Mouse (Mus musculus): ENCODE data around the gene Hspa4l. TPM values are rescaled to one million over a fixed set of nuclear protein-coding genes. Genes with fewer than 3 reads are reported as not detected.

The Hspa4l gene
- polyA plus RNA-seq (2012; rRNA removed), result 6.5 and 8.1 TPM in 2 replicates

GRCm38 (mm10) chr3:40744024-40744835 lies at the start of gene Hspa4l:
Gene Hspa4l (plus strand): TSS chr3:40744495.
- DNase-seq, result no peak

GRCm38 (mm10) chr3:40695162-40695561 lies 49.1 kb upstream of the Hspa4l start:
- no peak for DNase-seq
- WGBS, result 100% methylated on average over 2 of the region's 2 CpGs

More at GRCm38 (mm10) chr3:40744024-40744835, at the start of gene Hspa4l:
- 38% methylated on average over 16 of the region's 16 CpGs for WGBS
- peak within 1 kb of the TSS; percentile 99 for H3K4me3 ChIP-seq (ENCODE audit: insufficient read depth, low read depth, low read length)
- no peak for TF ChIP-seq CTCF (conservative IDR thresholded peaks at IDR 0.05; ENCODE audit: insufficient read depth, insufficient read length, low read depth, low read length)
- TF ChIP-seq POLR2A (IDR thresholded peaks at IDR 0.05; ENCODE audit: low read depth, low read length), result no peak
- H3K27ac ChIP-seq (ENCODE audit: insufficient read depth, low read depth, low read length), result peak within 1 kb of the TSS; percentile 72
- H3K4me1 ChIP-seq (ENCODE audit: control insufficient read depth, insufficient read depth, low read length), result peaks cover 3% of the 10 kb centered on the region; the same call in 1 of the 2 replicates
- H3K36me3 ChIP-seq (ENCODE audit: control insufficient read depth, insufficient read depth, low read length), result no peaks in the 10 kb centered on the region
- H3K27me3 ChIP-seq (replicated peaks; ENCODE audit: control insufficient read depth, insufficient read depth, low read length), result no peaks in the 10 kb centered on the region

GRCm38 (mm10) chr3:40698834-40699233 lies 45.5 kb upstream of the Hspa4l start:
- Histone ChIP-seq H3K27me3 (replicated peaks; ENCODE audit: control insufficient read depth, insufficient read depth, low read length) (no peaks in the 10 kb centered on the region), H3K4me3 (ENCODE audit: insufficient read depth, low read depth, low read length) (no peak overlapping the region), H3K27ac (ENCODE audit: insufficient read depth, low read depth, low read length) (no peak overlapping the region), H3K36me3 (ENCODE audit: control insufficient read depth, insufficient read depth, low read length) (no peaks in the 10 kb centered on the region; the same call in 1 of the 2 replicates), H3K4me1 (ENCODE audit: control insufficient read depth, insufficient read depth, low read length) (no peaks in the 10 kb centered on the region)
- no peak for DNase-seq
- TF ChIP-seq POLR2A (IDR thresholded peaks at IDR 0.05; ENCODE audit: low read depth, low read length), result no peak
- TF ChIP-seq CTCF (conservative IDR thresholded peaks at IDR 0.05; ENCODE audit: insufficient read depth, insufficient read length, low read depth, low read length), result no peak
- 76% methylated on average over 3 of the region's 3 CpGs for WGBS

More at GRCm38 (mm10) chr3:40695162-40695561, 49.1 kb upstream of the Hspa4l start:
- Histone ChIP-seq H3K27me3 (replicated peaks; ENCODE audit: control insufficient read depth, insufficient read depth, low read length) (no peaks in the 10 kb centered on the region), H3K36me3 (ENCODE audit: control insufficient read depth, insufficient read depth, low read length) (no peaks in the 10 kb centered on the region; the same call in 1 of the 2 replicates), H3K27ac (ENCODE audit: insufficient read depth, low read depth, low read length) (no peak overlapping the region), H3K4me3 (ENCODE audit: insufficient read depth, low read depth, low read length) (no peak overlapping the region), H3K4me1 (ENCODE audit: control insufficient read depth, insufficient read depth, low read length) (no peaks in the 10 kb centered on the region)
- TF ChIP-seq POLR2A (IDR thresholded peaks at IDR 0.05; ENCODE audit: low read depth, low read length) (no peak), CTCF (conservative IDR thresholded peaks at IDR 0.05; ENCODE audit: insufficient read depth, insufficient read length, low read depth, low read length) (no peak)

DNA sequence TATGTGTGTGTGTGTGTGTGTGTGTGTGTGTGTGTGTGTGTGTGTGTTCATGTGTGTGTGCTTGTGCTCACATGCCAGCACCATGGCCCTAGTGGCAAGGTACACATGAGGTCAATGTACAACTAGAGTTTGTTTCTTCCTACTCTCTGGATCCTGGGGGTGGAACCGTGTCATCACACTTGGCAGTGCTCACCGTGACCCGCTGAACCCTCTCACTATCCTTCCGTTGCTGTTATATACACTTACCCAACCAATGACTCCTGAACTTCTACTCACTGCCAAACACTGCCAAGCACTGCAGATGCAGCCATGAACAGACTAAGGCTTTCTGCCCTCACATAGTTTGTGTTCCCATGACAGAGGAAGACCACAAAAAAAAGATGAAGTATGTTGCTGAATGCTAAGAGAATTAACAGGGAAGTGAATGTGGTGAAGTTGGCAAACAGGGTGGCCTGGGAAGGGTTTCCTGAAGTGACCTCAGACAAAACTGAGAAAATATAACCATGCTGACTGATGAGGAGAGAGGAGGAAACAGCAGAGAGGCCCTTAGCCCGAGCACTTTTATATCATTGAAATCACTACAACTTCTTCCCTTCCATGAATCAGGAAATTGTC lies 39.4 kb upstream of the Hspa4l start:
- no peak overlapping the region; the same call in 1 of the 2 replicates for H3K27ac ChIP-seq (ENCODE audit: insufficient read depth, low read depth, low read length)
- TF ChIP-seq CTCF (conservative IDR thresholded peaks at IDR 0.05; ENCODE audit: insufficient read depth, insufficient read length, low read depth, low read length), result no peak
- no peak for TF ChIP-seq POLR2A (IDR thresholded peaks at IDR 0.05; ENCODE audit: low read depth, low read length)
- H3K27me3 ChIP-seq (replicated peaks; ENCODE audit: control insufficient read depth, insufficient read depth, low read length), result no peaks in the 10 kb centered on the region
- no peaks in the 10 kb centered on the region for H3K36me3 ChIP-seq (ENCODE audit: control insufficient read depth, insufficient read depth, low read length)
- H3K4me1 ChIP-seq (ENCODE audit: control insufficient read depth, insufficient read depth, low read length), result peaks cover 8% of the 10 kb centered on the region; the same call in 1 of the 2 replicates
- peak; percentile 59 for DNase-seq
- WGBS, result 43% methylated on average over 5 of the region's 5 CpGs
- H3K4me3 ChIP-seq (ENCODE audit: insufficient read depth, low read depth, low read length), result no peak overlapping the region

- Histone ChIP-seq H3K27ac (ENCODE audit: insufficient read depth, low read depth, low read length) (no peak within 1 kb of the TSS), H3K4me1 (ENCODE audit: control insufficient read depth, insufficient read depth, low read length) (peaks cover 8% of the 10 kb centered on the region; the same call in 1 of the 2 replicates), H3K27me3 (replicated peaks; ENCODE audit: control insufficient read depth, insufficient read depth, low read length) (no peaks in the 10 kb centered on the region), H3K36me3 (ENCODE audit: control insufficient read depth, insufficient read depth, low read length) (no peaks in the 10 kb centered on the region), H3K4me3 (ENCODE audit: insufficient read depth, low read depth, low read length) (no peak within 1 kb of the TSS)
- TF ChIP-seq CTCF (conservative IDR thresholded peaks at IDR 0.05; ENCODE audit: insufficient read depth, insufficient read length, low read depth, low read length), result no peak
- TF ChIP-seq POLR2A (IDR thresholded peaks at IDR 0.05; ENCODE audit: low read depth, low read length), result no peak
- WGBS, result 93% methylated on average over 30 of the region's 30 CpGs
- DNase-seq, result no peak
These were observed 35.6 kb upstream of the Hspa4l start, which contains the start of gene Slc25a31 for GRCm38 (mm10) chr3:40708655-40709054. Gene Slc25a31 (plus strand): TSS chr3:40708855.

- Histone ChIP-seq H3K4me3 (ENCODE audit: insufficient read depth, low read depth, low read length) (no peak overlapping the region), H3K27me3 (replicated peaks; ENCODE audit: control insufficient read depth, insufficient read depth, low read length) (no peaks in the 10 kb centered on the region), H3K36me3 (ENCODE audit: control insufficient read depth, insufficient read depth, low read length) (no peaks in the 10 kb centered on the region), H3K4me1 (ENCODE audit: control insufficient read depth, insufficient read depth, low read length) (no peaks in the 10 kb centered on the region), H3K27ac (ENCODE audit: insufficient read depth, low read depth, low read length) (no peak overlapping the region)
- TF ChIP-seq CTCF (conservative IDR thresholded peaks at IDR 0.05; ENCODE audit: insufficient read depth, insufficient read length, low read depth, low read length) (no peak), POLR2A (IDR thresholded peaks at IDR 0.05; ENCODE audit: low read depth, low read length) (no peak)
- WGBS, result 19% methylated on average over 1 of the region's 1 CpGs
- DNase-seq, result no peak
These were observed 28.2 kb upstream of the Hspa4l start for GRCm38 (mm10) chr3:40716056-40716455.

GRCm38 (mm10) chr3:40719022-40719421 lies 25.3 kb upstream of the Hspa4l start:
- no peaks in the 10 kb centered on the region for H3K4me1 ChIP-seq (ENCODE audit: control insufficient read depth, insufficient read depth, low read length)
- H3K4me3 ChIP-seq (ENCODE audit: insufficient read depth, low read depth, low read length), result no peak overlapping the region
- TF ChIP-seq POLR2A (IDR thresholded peaks at IDR 0.05; ENCODE audit: low read depth, low read length) (no peak), CTCF (conservative IDR thresholded peaks at IDR 0.05; ENCODE audit: insufficient read depth, insufficient read length, low read depth, low read length) (no peak)
- no peak overlapping the region for H3K27ac ChIP-seq (ENCODE audit: insufficient read depth, low read depth, low read length)
- no peaks in the 10 kb centered on the region for H3K27me3 ChIP-seq (replicated peaks; ENCODE audit: control insufficient read depth, insufficient read depth, low read length)
- 66% methylated on average over 3 of the region's 3 CpGs for WGBS
- H3K36me3 ChIP-seq (ENCODE audit: control insufficient read depth, insufficient read depth, low read length), result no peaks in the 10 kb centered on the region
- no peak for DNase-seq
